19 mouse cellular contexts compared by ENCODE assay signal in genomic region chr10:19570716-19571115, GRCm38 (mm10). TPM values are rescaled to one million over a fixed set of nuclear protein-coding genes. Genes with fewer than 3 reads are reported as not detected.
DNase-seq lines count a peak whose midpoint lies in the region; ATAC-seq and TF ChIP-seq lines count a peak whose summit lies in the region.
"Had no signal": no experiment of that assay in that cellular context is flagged by ENCODE, and none has a peak within 500 bp of the region (broad histone marks: within the 10 kb centered on the region; RNA-seq: fewer than 3 reads in every experiment).

No protein-coding gene starts in this region.

- H3K36me3 ChIP-seq in kidney, adult 2 months (ENCODE audit: control insufficient read depth, insufficient read depth, low read length): no peaks in the 10 kb centered on the region
- no peaks in the 10 kb centered on the region for H3K36me3 ChIP-seq in hindbrain, embryonic 10.5 days
- H3K36me3 ChIP-seq: kidney, embryonic 15.5 days had no signal

- TF ChIP-seq POLR2A in kidney, adult 2 months (IDR thresholded peaks at IDR 0.05; ENCODE audit: low read depth, low read length): no peak
- no peak for TF ChIP-seq POLR2A in bone marrow, adult 2 months (IDR thresholded peaks at IDR 0.05; ENCODE audit: borderline replicate concordance, control insufficient read depth, low read depth, low read length)
- no peak for TF ChIP-seq POLR2A in bone marrow macrophage, adult 2 months (IDR thresholded peaks at IDR 0.05; ENCODE audit: borderline replicate concordance, low read depth, low read length)

- no peak overlapping the region for H3K4me3 ChIP-seq in kidney, adult 2 months (ENCODE audit: insufficient read depth, low read depth, low read length)
- no peak overlapping the region for H3K4me3 ChIP-seq in bone marrow, adult 2 months (replicated peaks; ENCODE audit: control insufficient read depth, low read depth, low read length)
- H3K4me3 ChIP-seq in bone marrow macrophage, adult 2 months (ENCODE audit: insufficient read depth, low read length): peak overlapping the region; percentile 33
- no peak overlapping the region for H3K4me3 ChIP-seq in hindbrain, embryonic 10.5 days
- H3K4me3 ChIP-seq: erythroblast, embryonic 14.5 days; kidney, embryonic 15.5 days had no signal

- 52% methylated on average over 1 of the region's 1 CpGs for WGBS in kidney, adult 2 months
- 14% methylated on average over 1 of the region's 1 CpGs for WGBS in bone marrow, adult 2 months
- 75% methylated on average over 1 of the region's 1 CpGs for WGBS in hindbrain, embryonic 10.5 days

- peak overlapping the region; percentile 64; the same call in 1 of the 2 replicates for H3K27ac ChIP-seq in kidney, adult 2 months (ENCODE audit: insufficient read depth, low read depth, low read length)
- peak overlapping the region; percentile 83; the same call in 1 of the 2 replicates for H3K27ac ChIP-seq in bone marrow, adult 2 months (ENCODE audit: control insufficient read depth, insufficient read depth, low read depth, low read length, poor library complexity)
- H3K27ac ChIP-seq in bone marrow macrophage, adult 2 months (ENCODE audit: insufficient read depth, low read depth, low read length): peak overlapping the region; percentile 100
- no peak overlapping the region for H3K27ac ChIP-seq in hindbrain, embryonic 10.5 days
- H3K27ac ChIP-seq: kidney, embryonic 15.5 days had no signal

- no peak for DNase-seq in kidney, adult 2 months
- no peak for DNase-seq in kidney, postnatal 14 days
- no peak for DNase-seq in hindbrain, embryonic 10.5 days (ENCODE audit: low spot score)
- no peak for DNase-seq in cerebellum, adult 11 months
- DNase-seq: adrenal gland, adult 8-10 months; cerebellum, postnatal 10 days; gastrocnemius, postnatal 14 days; lung, adult 18-20 months; retina, postnatal 1 day; thymus, postnatal 36 days had no signal

- peak; percentile 55 for ATAC-seq in megakaryocyte, adult 5-6 weeks (ENCODE audit: poor library complexity, severe bottlenecking)
- ATAC-seq: forebrain, embryonic 16.5 days had no signal

- TF ChIP-seq CTCF in kidney, adult 2 months (conservative IDR thresholded peaks at IDR 0.05; ENCODE audit: insufficient read depth, insufficient read length, low read depth, low read length): no peak
- TF ChIP-seq CTCF in bone marrow, adult 2 months (IDR thresholded peaks at IDR 0.05; ENCODE audit: control insufficient read depth, insufficient read depth, low read length): no peak
- TF ChIP-seq CTCF in bone marrow macrophage, adult 2 months (IDR thresholded peaks at IDR 0.05; ENCODE audit: low read depth, low read length): no peak

- no peaks in the 10 kb centered on the region for H3K9me3 ChIP-seq in hindbrain, embryonic 10.5 days
- H3K9me3 ChIP-seq: kidney, embryonic 15.5 days had no signal

- no peaks in the 10 kb centered on the region for H3K27me3 ChIP-seq in kidney, adult 2 months (replicated peaks; ENCODE audit: control insufficient read depth, insufficient read depth, low read length)
- no peaks in the 10 kb centered on the region for H3K27me3 ChIP-seq in hindbrain, embryonic 10.5 days (ENCODE audit: insufficient read depth, poor library complexity, severe bottlenecking)
- H3K27me3 ChIP-seq: kidney, embryonic 15.5 days had no signal

- no peaks in the 10 kb centered on the region for H3K4me1 ChIP-seq in kidney, adult 2 months (ENCODE audit: control insufficient read depth, insufficient read depth, low read length)
- H3K4me1 ChIP-seq in bone marrow, adult 2 months (ENCODE audit: control insufficient read depth, insufficient read depth, low read length): peaks cover 3% of the 10 kb centered on the region
- H3K4me1 ChIP-seq in bone marrow macrophage, adult 2 months (ENCODE audit: control insufficient read depth, insufficient read depth, low read length): peaks cover 42% of the 10 kb centered on the region
- no peaks in the 10 kb centered on the region for H3K4me1 ChIP-seq in hindbrain, embryonic 10.5 days (replicated peaks)
- H3K4me1 ChIP-seq: kidney, embryonic 15.5 days had no signal

RNA-seq across cellular contexts. Expression of gene Ifngr1, which starts 21.0 kb away (rescaled TPM):
- polyA plus RNA-seq in kidney, adult 2 months (2012; rRNA removed): 17.2 and 23.9 TPM in 2 replicates
- 32.1 and 78.0 TPM in 2 replicates for polyA plus RNA-seq in bone marrow, adult 2 months (2011; ENCODE audit: insufficient read depth, insufficient read length, low replicate concordance, missing spikeins)
- polyA plus RNA-seq in bone marrow macrophage, adult 2 months (2012; ENCODE audit: insufficient read depth, insufficient read length, missing spikeins): 346 and 347 TPM in 2 replicates
- 314 and 331 TPM in 2 replicates for total RNA-seq in megakaryocyte, adult 5-6 weeks (2015)
- 241 and 246 TPM in 2 replicates for total RNA-seq in megakaryocyte, adult 5-6 weeks (2017)
- polyA plus RNA-seq in hindbrain, embryonic 10.5 days (2016; fragmentation: Nextera tagmentation; extraction: Ambion mirVana): 29.8 and 33.5 TPM in 2 replicates

RNA-seq across cellular contexts. Expression of gene Il22ra2, which starts 51.1 kb away (rescaled TPM):
- 0.67 TPM in 1 of 2 replicates, not detected in the other for polyA plus RNA-seq in kidney, adult 2 months (2012; rRNA removed)
- not detected in 2 replicates for polyA plus RNA-seq in bone marrow, adult 2 months (2011; ENCODE audit: insufficient read depth, insufficient read length, low replicate concordance, missing spikeins)
- not detected in 2 replicates for polyA plus RNA-seq in bone marrow macrophage, adult 2 months (2012; ENCODE audit: insufficient read depth, insufficient read length, missing spikeins)
- total RNA-seq in megakaryocyte, adult 5-6 weeks (2015): 0.07 and 0.87 TPM in 2 replicates
- 0.73 TPM in 1 of 2 replicates, not detected in the other for total RNA-seq in megakaryocyte, adult 5-6 weeks (2017)
- polyA plus RNA-seq in hindbrain, embryonic 10.5 days (2016; fragmentation: Nextera tagmentation; extraction: Ambion mirVana): not detected in 2 replicates
- total RNA-seq: adrenal gland, adult 8-10 months; gastrocnemius, postnatal 14 days; layer of hippocampus, adult 18-20 months had no signal
- polyA plus RNA-seq: erythroblast, embryonic 14.5 days; forebrain, embryonic 16.5 days; heart, embryonic 14.5 days; kidney, embryonic 15.5 days; testis, adult 2 months had no signal
